Mouse (Mus musculus) brain, embryonic 14.5 days (tissue): ENCODE measurements around the gene Slit3.

ENCODE experiments used
- CTCF ChIP-seq: fragments of 200-500 bp; IDR thresholded peaks from 2 replicates; pipeline ENCODE4 v1.5.1; 2012; ENCODE audit warnings: inconsistent platforms, mild to moderate bottlenecking, moderate library complexity, borderline replicate concordance; ENCODE audit not compliant: insufficient read depth, insufficient read length; ENCODE audit errors: extremely low read depth
- POLR2A ChIP-seq: fragments of 200-500 bp; IDR thresholded peaks from 2 replicates; pipeline ENCODE4 v1.6.1; 2012; ENCODE audit warnings: mild to moderate bottlenecking, inconsistent platforms, borderline replicate concordance; ENCODE audit not compliant: poor library complexity, insufficient read depth, insufficient read length, severe bottlenecking; ENCODE audit errors: extremely low read depth

DNA sequence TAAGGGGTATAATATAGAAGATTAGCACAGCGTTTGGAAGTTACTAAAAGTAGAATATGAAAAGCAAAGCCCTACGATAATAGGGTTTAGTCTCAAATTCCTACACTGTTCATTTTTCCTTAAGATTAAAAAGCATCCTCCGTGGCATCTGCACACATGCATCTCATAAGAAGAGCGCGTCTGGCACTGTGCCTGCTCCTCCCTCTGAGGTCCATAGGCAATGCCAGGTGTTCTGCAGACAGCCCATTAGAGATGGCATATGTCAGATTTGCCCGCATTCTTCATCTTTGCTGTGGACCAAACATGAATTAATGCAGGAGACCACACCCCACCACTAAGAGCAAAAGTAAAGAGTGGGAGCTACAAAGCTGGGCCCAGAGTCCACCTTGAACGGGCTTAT lies 462.6 kb downstream of the Slit3 start:
- TF ChIP-seq CTCF, result no peak
- no peak for TF ChIP-seq POLR2A
